Mouse (Mus musculus) liver, embryonic 14.5 days (tissue): ENCODE data around the gene Frat1. TPM values are rescaled to one million over a fixed set of nuclear protein-coding genes. Genes with fewer than 3 reads are reported as not detected.
A peak's percentile ranks its signal among the peaks of the same experiment; 100 is the strongest.

Experiments used
- ATAC-seq: fragments of 200-750 bp; cut with Nextera tagmentation; 2 replicates; pipeline ENCODE4 v1.8.0; 2017; ENCODE audit warnings: moderate number of reproducible peaks, mild to moderate bottlenecking, moderate library complexity; ENCODE audit not compliant: insufficient read depth
- DNase-seq, 3 experiments: peaks; one replicate each; pipeline ENCODE4 v3.0.0-alpha.2; 2012 to 2013; ENCODE audit warnings: low read depth in 3 of 3, low spot score in 3 of 3
- H3K27ac ChIP-seq: fragments of 300-500 bp; sonication (generic); 2 replicates; pipeline ENCODE4 v1.5.1; 2014; ENCODE audit warnings: moderate library complexity, mild to moderate bottlenecking, control low read depth, inconsistent platforms
- H3K27me3 ChIP-seq: fragments of 300-500 bp; sonication (generic); 2 replicates; pipeline ENCODE4 v1.6.1; 2014; ENCODE audit warnings: mild to moderate bottlenecking, low read length, moderate library complexity; ENCODE audit not compliant: control insufficient read depth, insufficient read depth
- H3K36me3 ChIP-seq: fragments of 300-500 bp; sonication (generic); replicated peaks from 2 replicates; pipeline ENCODE4 v1.6.1; 2014; ENCODE audit warnings: low read depth; ENCODE audit not compliant: control insufficient read depth, insufficient read depth
- H3K4me1 ChIP-seq, 2 experiments: fragments of 200-500 bp in 1 of 2; fragments of 300-500 bp in 1 of 2; sonication (generic) in 1 of 2; replicated peaks; 2 replicates each; pipeline ENCODE4 v1.6.1; 2012 to 2014; ENCODE audit warnings: antibody characterized with exemption in 1 of 2, inconsistent platforms in 1 of 2, low read length in 1 of 2; ENCODE audit not compliant: control insufficient read depth in 2 of 2, insufficient read depth in 2 of 2
- H3K4me2 ChIP-seq: fragments of 300-500 bp; sonication (generic); 2 replicates; pipeline ENCODE4 v1.6.1; 2014; ENCODE audit warnings: low read depth, mild to moderate bottlenecking, control low read depth, moderate library complexity
- H3K4me3 ChIP-seq, 2 experiments: fragments of 200-500 bp in 1 of 2; fragments of 300-500 bp in 1 of 2; sonication (generic) in 1 of 2; 2 replicates each; pipeline ENCODE4 v1.5.1; 2012 to 2014; ENCODE audit warnings: low read depth in 2 of 2, low read length in 2 of 2, mild to moderate bottlenecking in 2 of 2, control low read depth in 1 of 2, inconsistent platforms in 1 of 2, moderate library complexity in 1 of 2; ENCODE audit not compliant: insufficient read depth in 1 of 2
- H3K9ac ChIP-seq: fragments of 300-500 bp; sonication (generic); replicated peaks from 2 replicates; pipeline ENCODE4 v1.6.1; 2014; ENCODE audit warnings: mild to moderate bottlenecking, control low read depth, moderate library complexity
- H3K9me3 ChIP-seq: fragments of 300-500 bp; sonication (generic); 2 replicates; pipeline ENCODE4 v1.6.1; 2016; ENCODE audit warnings: low read length, mixed read lengths; ENCODE audit not compliant: control insufficient read depth
- CTCF ChIP-seq: IDR thresholded peaks from 2 replicates; pipeline ENCODE4 v1.5.1; 2016; ENCODE audit warnings: antibody characterized with exemption, low read depth, control low read depth
- EP300 ChIP-seq: IDR thresholded peaks from 2 replicates; pipeline ENCODE4 v1.6.1; 2016; ENCODE audit warnings: antibody characterized with exemption, low read depth
- WGBS: fragments of 180-500 bp; shearing (Covaris S2); extraction: QIAGEN DNeasy Blood & Tissue Kit; methylation state at CpG from one replicate; pipeline ENCODE4 v1.1.7; 2014; ENCODE audit not compliant: insufficient replicate concordance; 5-methylcytosine and 5-hydroxymethylcytosine counted together
- polyA plus RNA-seq, 2 experiments: library from polyadenylated mRNA; depleted of rRNA in 1 of 2; stranded (reverse) in 1 of 2; unstranded in 1 of 2; fragments of >200 nt; fragmentation: Nextera tagmentation in 1 of 2; extraction: Ambion mirVana in 1 of 2; gene quantifications; 2 replicates each; pipeline versions ENCODE4 v1.2.1 to v1.2.3; 2012 to 2014

The Frat1 gene
- polyA plus RNA-seq (2012; rRNA removed) (3.0 and 3.4 TPM in 2 replicates), polyA plus RNA-seq (2014; fragmentation: Nextera tagmentation; extraction: Ambion mirVana) (9.9 and 10.2 TPM in 2 replicates)

DNA sequence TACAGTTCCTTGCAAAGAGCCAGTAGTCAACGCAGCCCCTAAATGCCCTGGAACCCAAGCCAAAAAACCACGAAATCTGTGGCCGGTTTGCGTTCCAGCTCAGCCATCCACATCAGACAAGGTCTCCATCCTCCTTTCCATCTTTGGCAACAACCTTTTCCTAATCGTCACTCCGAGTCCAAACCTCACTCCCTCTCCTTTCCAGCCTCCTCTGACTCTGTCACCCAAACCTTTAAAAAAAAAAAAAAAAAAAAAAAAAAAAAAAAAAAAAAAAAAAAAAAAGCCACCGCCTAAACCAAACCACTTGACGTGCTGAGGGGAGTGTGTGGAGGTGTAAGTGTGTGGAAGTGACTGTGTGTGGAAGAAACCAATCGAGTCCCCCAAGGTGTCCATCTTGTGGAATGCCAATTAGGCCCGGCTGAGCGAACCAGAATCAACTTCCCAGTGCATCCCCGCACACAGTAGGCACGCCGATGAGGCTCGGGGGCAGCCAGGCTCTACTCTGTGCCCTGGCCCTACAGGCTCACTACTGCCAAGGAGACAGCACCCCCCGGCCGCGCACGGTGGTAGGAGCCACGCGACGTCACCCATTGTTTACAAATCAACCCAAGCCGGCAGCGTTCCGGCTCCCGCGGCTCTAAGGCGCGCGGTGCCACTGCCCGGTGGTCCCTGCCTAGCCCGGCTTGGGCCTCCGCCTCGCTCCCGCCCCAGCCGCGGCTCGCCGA is at the start of gene Frat1:
Frat1 (plus strand) TSS at position 590 of the 725 bp plus-strand sequence.
- TF ChIP-seq CTCF = peak; percentile 32; the same call in 1 of the 2 replicates
- peak; percentile 51 for TF ChIP-seq EP300
- H3K4me1 ChIP-seq = peaks cover 24 to 27% of the 10 kb centered on the region in 2 experiments
- DNase-seq (peak; percentile 71 to 84 (median 73)), ATAC-seq (peak; percentile 89)
- WGBS = 1% methylated on average over 39 of the region's 39 CpGs
- H3K27me3 ChIP-seq = no peaks in the 10 kb centered on the region
- peak within 1 kb of the TSS; percentile 81 to 94 for H3K4me3 ChIP-seq
- H3K27ac ChIP-seq = peak within 1 kb of the TSS; percentile 68
- H3K9me3 ChIP-seq = no peaks in the 10 kb centered on the region
- no peaks in the 10 kb centered on the region for H3K36me3 ChIP-seq
- H3K4me2 ChIP-seq = peak within 1 kb of the TSS; percentile 99
- peak within 1 kb of the TSS; percentile 88 for H3K9ac ChIP-seq

GRCm38 (mm10) chr19:41786896-41787295 is 42.9 kb upstream of the Frat1 start:
- no peak overlapping the region for H3K9ac ChIP-seq
- no peak for ATAC-seq
- WGBS = 94% methylated on average over 1 of the region's 1 CpGs
- no peaks in the 10 kb centered on the region; a peak in 1 of 4 replicates for H3K4me1 ChIP-seq
- no peak for DNase-seq
- no peak overlapping the region for H3K4me3 ChIP-seq
- H3K9me3 ChIP-seq = no peaks in the 10 kb centered on the region
- no peak overlapping the region for H3K27ac ChIP-seq
- no peak overlapping the region for H3K4me2 ChIP-seq
- TF ChIP-seq CTCF = no peak
- 0 out of 2 replicates have a peak, but pooled peaks have one; percentile 8 for TF ChIP-seq EP300
- peaks cover 62% of the 10 kb centered on the region for H3K36me3 ChIP-seq
- no peaks in the 10 kb centered on the region for H3K27me3 ChIP-seq

GRCm38 (mm10) chr19:41789110-41789961 is 40.4 kb upstream of the Frat1 start:
- H3K9ac ChIP-seq = no peak overlapping the region
- H3K27me3 ChIP-seq = no peaks in the 10 kb centered on the region
- TF ChIP-seq EP300 (no peak), CTCF (no peak)
- no peak overlapping the region for H3K27ac ChIP-seq
- no peak overlapping the region for H3K4me2 ChIP-seq
- no peak for ATAC-seq
- H3K36me3 ChIP-seq = peaks cover 44% of the 10 kb centered on the region
- no peaks in the 10 kb centered on the region for H3K9me3 ChIP-seq
- H3K4me3 ChIP-seq = no peak overlapping the region
- no peaks in the 10 kb centered on the region; a peak in 2 of 4 replicates for H3K4me1 ChIP-seq
- no peak for DNase-seq
- 79% methylated on average over 10 of the region's 10 CpGs for WGBS

- ATAC-seq = no peak
- Histone ChIP-seq H3K9me3 (no peaks in the 10 kb centered on the region), H3K27ac (no peak overlapping the region), H3K36me3 (peaks cover 25% of the 10 kb centered on the region), H3K4me1 (peaks cover 0 to 2% of the 10 kb centered on the region in 2 experiments; a peak in 3 of 4 replicates), H3K4me3 (no peak overlapping the region), H3K9ac (no peak overlapping the region), H3K4me2 (no peak overlapping the region), H3K27me3 (no peaks in the 10 kb centered on the region)
- no peak for DNase-seq
- WGBS = 80% methylated on average over 2 of the region's 2 CpGs
- no peak for TF ChIP-seq EP300
- TF ChIP-seq CTCF = peak; percentile 69
Measured at GRCm38 (mm10) chr19:41791384-41791783, 38.4 kb upstream of the Frat1 start.

GRCm38 (mm10) chr19:41792934-41793486 is 36.8 kb upstream of the Frat1 start:
- Histone ChIP-seq H3K36me3 (peaks cover 16% of the 10 kb centered on the region), H3K4me2 (no peak overlapping the region), H3K9ac (no peak overlapping the region), H3K27me3 (no peaks in the 10 kb centered on the region), H3K4me1 (peaks cover 3 to 4% of the 10 kb centered on the region in 2 experiments; a peak in 3 of 4 replicates), H3K27ac (no peak overlapping the region), H3K9me3 (no peaks in the 10 kb centered on the region), H3K4me3 (no peak overlapping the region)
- TF ChIP-seq CTCF = no peak
- no peak for TF ChIP-seq EP300
- ATAC-seq (no peak), DNase-seq (no peak)
- WGBS = 14% methylated on average over 1 of the region's 1 CpGs
